8 mouse cellular contexts compared by ENCODE assay signal in the genomic region with DNA sequence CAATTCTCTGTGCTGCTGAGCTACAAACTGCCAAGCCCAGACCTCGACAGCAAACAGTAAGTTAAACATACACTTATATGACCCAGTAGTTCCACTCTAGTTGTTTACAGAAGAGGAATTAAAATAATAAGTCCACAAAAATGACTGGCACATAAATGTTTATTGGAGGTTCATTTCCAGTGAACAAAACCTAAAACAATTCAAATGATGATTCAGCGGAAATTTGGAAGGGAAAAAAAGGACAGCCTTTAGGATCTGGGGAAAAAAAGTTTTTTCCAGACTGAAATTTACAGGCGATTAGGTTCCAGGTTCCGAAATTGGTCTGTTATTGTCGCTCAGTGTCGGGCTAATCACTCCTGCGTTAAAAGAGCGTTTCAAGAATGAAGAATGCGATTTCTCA. TPM values are rescaled to one million over a fixed set of nuclear protein-coding genes. Genes with fewer than 3 reads are reported as not detected.
DNase-seq lines count a peak whose midpoint lies in the region; ATAC-seq and TF ChIP-seq lines count a peak whose summit lies in the region.

No protein-coding gene starts in this region.

- H3K27ac ChIP-seq in kidney, adult 2 months (ENCODE audit: insufficient read depth, low read depth, low read length): no peak overlapping the region
- H3K27ac ChIP-seq in bone marrow, adult 2 months (ENCODE audit: control insufficient read depth, insufficient read depth, low read depth, low read length, poor library complexity): no peak overlapping the region
- H3K27ac ChIP-seq in hindbrain, embryonic 13.5 days: no peak overlapping the region
- no peak overlapping the region for H3K27ac ChIP-seq in midbrain, embryonic 12.5 days (replicated peaks)

- TF ChIP-seq CTCF in kidney, adult 2 months (conservative IDR thresholded peaks at IDR 0.05; ENCODE audit: insufficient read depth, insufficient read length, low read depth, low read length): no peak
- no peak for TF ChIP-seq CTCF in bone marrow, adult 2 months (IDR thresholded peaks at IDR 0.05; ENCODE audit: control insufficient read depth, insufficient read depth, low read length)

- no peak for ATAC-seq in hindbrain, embryonic 13.5 days (ENCODE audit: low FRiP score)
- ATAC-seq in midbrain, embryonic 12.5 days (ENCODE audit: low FRiP score, low read depth): no peak

- no peak for TF ChIP-seq POLR2A in kidney, adult 2 months (IDR thresholded peaks at IDR 0.05; ENCODE audit: low read depth, low read length)
- no peak for TF ChIP-seq POLR2A in bone marrow, adult 2 months (IDR thresholded peaks at IDR 0.05; ENCODE audit: borderline replicate concordance, control insufficient read depth, low read depth, low read length)

- no peak for DNase-seq in kidney, adult 2 months
- no peak for DNase-seq in kidney, postnatal 14 days
- DNase-seq in left cerebral cortex, postnatal 14 days (ENCODE audit: low spot score in 2 of 2): no peak
- DNase-seq in MN1 (ENCODE audit: low spot score): no peak
- DNase-seq in spleen, postnatal 4 days (ENCODE audit: low spot score in 2 of 2): no peak

- H3K9me3 ChIP-seq in hindbrain, embryonic 13.5 days: no peaks in the 10 kb centered on the region
- H3K9me3 ChIP-seq in midbrain, embryonic 12.5 days: no peaks in the 10 kb centered on the region

- H3K4me3 ChIP-seq in kidney, adult 2 months (ENCODE audit: insufficient read depth, low read depth, low read length): peak overlapping the region; percentile 49
- H3K4me3 ChIP-seq in bone marrow, adult 2 months (replicated peaks; ENCODE audit: control insufficient read depth, low read depth, low read length): peak overlapping the region; percentile 58
- peak overlapping the region; percentile 58 for H3K4me3 ChIP-seq in hindbrain, embryonic 13.5 days
- H3K4me3 ChIP-seq in midbrain, embryonic 12.5 days: peak overlapping the region; percentile 49

- no peaks in the 10 kb centered on the region for H3K4me1 ChIP-seq in kidney, adult 2 months (ENCODE audit: control insufficient read depth, insufficient read depth, low read length)
- no peaks in the 10 kb centered on the region for H3K4me1 ChIP-seq in bone marrow, adult 2 months (ENCODE audit: control insufficient read depth, insufficient read depth, low read length)
- H3K4me1 ChIP-seq in hindbrain, embryonic 13.5 days (replicated peaks): peaks cover 11% of the 10 kb centered on the region
- H3K4me1 ChIP-seq in midbrain, embryonic 12.5 days: 0 out of 2 replicates have a peak, but pooled peaks cover 8% of the 10 kb centered on the region

- peak overlapping the region; percentile 76 for H3K4me2 ChIP-seq in hindbrain, embryonic 13.5 days
- peak overlapping the region; percentile 71 for H3K4me2 ChIP-seq in midbrain, embryonic 12.5 days (replicated peaks)

- WGBS in kidney, adult 2 months: 7% methylated on average over 9 of the region's 9 CpGs
- 5% methylated on average over 9 of the region's 9 CpGs for WGBS in bone marrow, adult 2 months
- 20% methylated on average over 9 of the region's 9 CpGs for WGBS in hindbrain, embryonic 13.5 days
- 20% methylated on average over 9 of the region's 9 CpGs for WGBS in midbrain, embryonic 12.5 days

- H3K27me3 ChIP-seq in kidney, adult 2 months (replicated peaks; ENCODE audit: control insufficient read depth, insufficient read depth, low read length): no peaks in the 10 kb centered on the region
- H3K27me3 ChIP-seq in hindbrain, embryonic 13.5 days: peaks cover 34% of the 10 kb centered on the region
- peaks cover 45% of the 10 kb centered on the region for H3K27me3 ChIP-seq in midbrain, embryonic 12.5 days

- intact Hi-C loops in left cerebral cortex, postnatal 14 days (cut with DNase I): no loop called here

- peak overlapping the region; percentile 75 for H3K9ac ChIP-seq in hindbrain, embryonic 13.5 days
- peak overlapping the region; percentile 50; the same call in 1 of the 2 replicates for H3K9ac ChIP-seq in midbrain, embryonic 12.5 days (replicated peaks)

- H3K36me3 ChIP-seq in kidney, adult 2 months (ENCODE audit: control insufficient read depth, insufficient read depth, low read length): no peaks in the 10 kb centered on the region
- no peaks in the 10 kb centered on the region for H3K36me3 ChIP-seq in hindbrain, embryonic 13.5 days
- no peaks in the 10 kb centered on the region for H3K36me3 ChIP-seq in midbrain, embryonic 12.5 days

RNA-seq across cellular contexts. Expression of gene Pld2, which starts 0.4 kb away (rescaled TPM):
- 16.6 and 18.0 TPM in 2 replicates for polyA plus RNA-seq in kidney, adult 2 months (2012; rRNA removed)
- polyA plus RNA-seq in bone marrow, adult 2 months (2011; ENCODE audit: insufficient read depth, insufficient read length, low replicate concordance, missing spikeins): 1.5 and 4.0 TPM in 2 replicates
- polyA plus RNA-seq in hindbrain, embryonic 13.5 days (2015; fragmentation: Nextera tagmentation; extraction: Ambion mirVana): 9.0 and 10.1 TPM in 2 replicates
- 4.0 and 5.7 TPM in 2 replicates for polyA plus RNA-seq in midbrain, embryonic 12.5 days (2016; fragmentation: Nextera tagmentation; extraction: Ambion mirVana)
- total RNA-seq in left cerebral cortex, postnatal 14 days (2021): 10 to 100 TPM; 14.8 to 17.4 TPM

RNA-seq across cellular contexts. Expression of gene Gm40193, which starts 6.7 kb away (rescaled TPM):
- not detected in 2 replicates for polyA plus RNA-seq in kidney, adult 2 months (2012; rRNA removed)
- polyA plus RNA-seq in bone marrow, adult 2 months (2011; ENCODE audit: insufficient read depth, insufficient read length, low replicate concordance, missing spikeins): not detected in 2 replicates
- not detected in 2 replicates for polyA plus RNA-seq in hindbrain, embryonic 13.5 days (2015; fragmentation: Nextera tagmentation; extraction: Ambion mirVana)
- not detected in 2 replicates for polyA plus RNA-seq in midbrain, embryonic 12.5 days (2016; fragmentation: Nextera tagmentation; extraction: Ambion mirVana)
- total RNA-seq in left cerebral cortex, postnatal 14 days (2021): not detected

RNA-seq across cellular contexts. Expression of gene Psmb6, which starts 14.3 kb away (rescaled TPM):
- polyA plus RNA-seq in kidney, adult 2 months (2012; rRNA removed): 335 and 398 TPM in 2 replicates
- 90.4 and 129 TPM in 2 replicates for polyA plus RNA-seq in bone marrow, adult 2 months (2011; ENCODE audit: insufficient read depth, insufficient read length, low replicate concordance, missing spikeins)
- 802 and 803 TPM in 2 replicates for polyA plus RNA-seq in hindbrain, embryonic 13.5 days (2015; fragmentation: Nextera tagmentation; extraction: Ambion mirVana)
- polyA plus RNA-seq in midbrain, embryonic 12.5 days (2016; fragmentation: Nextera tagmentation; extraction: Ambion mirVana): 774 and 783 TPM in 2 replicates
- total RNA-seq in left cerebral cortex, postnatal 14 days (2021): 100 to 1,000 TPM; 181 to 196 TPM

RNA-seq across cellular contexts. Expression of gene Gltpd2, which starts 20.4 kb away (rescaled TPM):
- polyA plus RNA-seq in kidney, adult 2 months (2012; rRNA removed): 2.8 and 3.3 TPM in 2 replicates
- polyA plus RNA-seq in bone marrow, adult 2 months (2011; ENCODE audit: insufficient read depth, insufficient read length, low replicate concordance, missing spikeins): not detected in 2 replicates
- polyA plus RNA-seq in hindbrain, embryonic 13.5 days (2015; fragmentation: Nextera tagmentation; extraction: Ambion mirVana): 0.25 and 0.29 TPM in 2 replicates
- 0.26 TPM in 1 of 2 replicates, not detected in the other for polyA plus RNA-seq in midbrain, embryonic 12.5 days (2016; fragmentation: Nextera tagmentation; extraction: Ambion mirVana)
- not detected for total RNA-seq in left cerebral cortex, postnatal 14 days (2021)

RNA-seq across cellular contexts. Expression of gene Mink1, which starts 23.3 kb away (rescaled TPM):
- 73.1 and 91.8 TPM in 2 replicates for polyA plus RNA-seq in kidney, adult 2 months (2012; rRNA removed)
- 50.8 and 79.5 TPM in 2 replicates for polyA plus RNA-seq in bone marrow, adult 2 months (2011; ENCODE audit: insufficient read depth, insufficient read length, low replicate concordance, missing spikeins)
- 14.2 and 15.3 TPM in 2 replicates for polyA plus RNA-seq in hindbrain, embryonic 13.5 days (2015; fragmentation: Nextera tagmentation; extraction: Ambion mirVana)
- 14.7 and 16.8 TPM in 2 replicates for polyA plus RNA-seq in midbrain, embryonic 12.5 days (2016; fragmentation: Nextera tagmentation; extraction: Ambion mirVana)
- 100 to 1,000 TPM; 346 to 351 TPM for total RNA-seq in left cerebral cortex, postnatal 14 days (2021)
